Mouse (Mus musculus): Measurements from ENCODE around the gene Mctp1. TPM values are rescaled to one million over a fixed set of nuclear protein-coding genes. Genes with fewer than 3 reads are reported as not detected.

Gene Mctp1
- total and polyA plus RNA-seq, 3 experiments = not detected

GRCm38 (mm10) chr13:76810496-76810939, 426.2 kb downstream of the Mctp1 start:
- Histone ChIP-seq H3K36me3 (ENCODE audit: control insufficient read depth in 1 of 2, insufficient read depth in 2 of 2, low read length in 2 of 2) (no peaks in the 10 kb centered on the region), H3K9me3 (replicated peaks; ENCODE audit: insufficient read depth, low read length) (no peaks in the 10 kb centered on the region), H3K79me2 (ENCODE audit: control insufficient read depth, insufficient read depth, low read length, poor library complexity) (no peaks in the 10 kb centered on the region), H3K27me3 (ENCODE audit: control insufficient read depth in 1 of 2, insufficient read depth in 2 of 2, low read length in 2 of 2) (no peaks in the 10 kb centered on the region), H3K27ac (ENCODE audit: control insufficient read depth, low read depth, low read length) (no peak overlapping the region), H3K4me3 (ENCODE audit: control insufficient read depth in 1 of 2, insufficient read depth in 1 of 2, low read depth in 2 of 2, low read length in 2 of 2) (no peak overlapping the region), H3K9ac (ENCODE audit: control insufficient read depth, low read depth, low read length, poor library complexity, severe bottlenecking) (no peak overlapping the region), H3K4me1 (ENCODE audit: control insufficient read depth in 1 of 2, insufficient read depth in 2 of 2, low read length in 2 of 2) (no peaks in the 10 kb centered on the region)
- no peak for DNase-seq (ENCODE audit: low read depth, low spot score)
- TF ChIP-seq TBP (IDR thresholded peaks at IDR 0.05; ENCODE audit: low read depth, low read length) (no peak), MEF2A (IDR thresholded peaks at IDR 0.05; ENCODE audit: extremely low read depth, insufficient replicate concordance, low read depth, low read length, poor library complexity, severe bottlenecking) (no peak), E2F4 (IDR thresholded peaks at IDR 0.05; ENCODE audit: borderline replicate concordance, low read depth, low read length) (no peak), HCFC1 (IDR thresholded peaks at IDR 0.05; ENCODE audit: low read depth, low read length) (no peak), SIN3A (IDR thresholded peaks at IDR 0.05; ENCODE audit: low read length) (no peak), KAT2A (conservative IDR thresholded peaks at IDR 0.05; ENCODE audit: low read depth, low read length) (no peak), MAFK (IDR thresholded peaks at IDR 0.05; ENCODE audit: borderline replicate concordance, low read depth, low read length) (no peak), USF1 (IDR thresholded peaks at IDR 0.05; ENCODE audit: low read depth, low read length) (no peak), MXI1 (IDR thresholded peaks at IDR 0.05; ENCODE audit: low read depth, low read length) (no peak), GABPA (IDR thresholded peaks at IDR 0.05; ENCODE audit: low read depth, low read length) (no peak), ZC3H11A (IDR thresholded peaks at IDR 0.05; ENCODE audit: low read depth, low read length) (no peak), CHD1 (IDR thresholded peaks at IDR 0.05; ENCODE audit: low read depth, low read length) (no peak), POLR2AphosphoS2 (IDR thresholded peaks at IDR 0.05; ENCODE audit: low read length) (no peak), MAZ (IDR thresholded peaks at IDR 0.05; ENCODE audit: low read depth, low read length) (no peak), TCF12 (IDR thresholded peaks at IDR 0.05; ENCODE audit: low read depth, low read length) (no peak)

GRCm38 (mm10) chr13:76823083-76823482, 438.7 kb downstream of the Mctp1 start:
- Histone ChIP-seq H3K9ac (ENCODE audit: control insufficient read depth, low read depth, low read length, poor library complexity, severe bottlenecking) (no peak overlapping the region), H3K79me2 (ENCODE audit: control insufficient read depth, insufficient read depth, low read length, poor library complexity) (no peaks in the 10 kb centered on the region), H3K9me3 (replicated peaks; ENCODE audit: insufficient read depth, low read length) (no peaks in the 10 kb centered on the region), H3K27ac (ENCODE audit: control insufficient read depth, low read depth, low read length) (no peak overlapping the region), H3K4me1 (ENCODE audit: control insufficient read depth in 1 of 2, insufficient read depth in 2 of 2, low read length in 2 of 2) (no peaks in the 10 kb centered on the region), H3K4me3 (ENCODE audit: control insufficient read depth in 1 of 2, insufficient read depth in 1 of 2, low read depth in 2 of 2, low read length in 2 of 2) (no peak overlapping the region), H3K27me3 (ENCODE audit: control insufficient read depth in 1 of 2, insufficient read depth in 2 of 2, low read length in 2 of 2) (no peaks in the 10 kb centered on the region), H3K36me3 (ENCODE audit: control insufficient read depth in 1 of 2, insufficient read depth in 2 of 2, low read length in 2 of 2) (no peaks in the 10 kb centered on the region)
- no peak for DNase-seq (ENCODE audit: low read depth, low spot score)
- no peak for TF ChIP-seq MAX (IDR thresholded peaks at IDR 0.05; ENCODE audit: low read length)
- TF ChIP-seq HCFC1 (IDR thresholded peaks at IDR 0.05; ENCODE audit: low read depth, low read length) = no peak
- no peak for TF ChIP-seq CTCF (IDR thresholded peaks at IDR 0.05 in 2 of 3, conservative IDR thresholded peaks at IDR 0.05 in 1 of 3; ENCODE audit: control insufficient read depth in 1 of 3, insufficient read depth in 1 of 3, low read depth in 2 of 3, low read length in 3 of 3, poor library complexity in 1 of 3, severe bottlenecking in 1 of 3)
- no peak for TF ChIP-seq BHLHE40 (IDR thresholded peaks at IDR 0.05; ENCODE audit: borderline replicate concordance, low read depth, low read length)
- TF ChIP-seq ELF1 (IDR thresholded peaks at IDR 0.05; ENCODE audit: low read depth, low read length) = no peak
- TF ChIP-seq GABPA (IDR thresholded peaks at IDR 0.05; ENCODE audit: low read depth, low read length) = no peak
- no peak for TF ChIP-seq MYC (IDR thresholded peaks at IDR 0.05; ENCODE audit: low read depth, low read length)
- no peak for TF ChIP-seq ZMIZ1 (IDR thresholded peaks at IDR 0.05; ENCODE audit: low read depth, low read length)
